Mouse (Mus musculus): ENCODE results near the gene Dzank1. TPM values are rescaled to one million over a fixed set of nuclear protein-coding genes. Genes with fewer than 3 reads are reported as not detected.

The Dzank1 gene
- polyA plus RNA-seq, 1 experiment = 0.16 TPM

DNA sequence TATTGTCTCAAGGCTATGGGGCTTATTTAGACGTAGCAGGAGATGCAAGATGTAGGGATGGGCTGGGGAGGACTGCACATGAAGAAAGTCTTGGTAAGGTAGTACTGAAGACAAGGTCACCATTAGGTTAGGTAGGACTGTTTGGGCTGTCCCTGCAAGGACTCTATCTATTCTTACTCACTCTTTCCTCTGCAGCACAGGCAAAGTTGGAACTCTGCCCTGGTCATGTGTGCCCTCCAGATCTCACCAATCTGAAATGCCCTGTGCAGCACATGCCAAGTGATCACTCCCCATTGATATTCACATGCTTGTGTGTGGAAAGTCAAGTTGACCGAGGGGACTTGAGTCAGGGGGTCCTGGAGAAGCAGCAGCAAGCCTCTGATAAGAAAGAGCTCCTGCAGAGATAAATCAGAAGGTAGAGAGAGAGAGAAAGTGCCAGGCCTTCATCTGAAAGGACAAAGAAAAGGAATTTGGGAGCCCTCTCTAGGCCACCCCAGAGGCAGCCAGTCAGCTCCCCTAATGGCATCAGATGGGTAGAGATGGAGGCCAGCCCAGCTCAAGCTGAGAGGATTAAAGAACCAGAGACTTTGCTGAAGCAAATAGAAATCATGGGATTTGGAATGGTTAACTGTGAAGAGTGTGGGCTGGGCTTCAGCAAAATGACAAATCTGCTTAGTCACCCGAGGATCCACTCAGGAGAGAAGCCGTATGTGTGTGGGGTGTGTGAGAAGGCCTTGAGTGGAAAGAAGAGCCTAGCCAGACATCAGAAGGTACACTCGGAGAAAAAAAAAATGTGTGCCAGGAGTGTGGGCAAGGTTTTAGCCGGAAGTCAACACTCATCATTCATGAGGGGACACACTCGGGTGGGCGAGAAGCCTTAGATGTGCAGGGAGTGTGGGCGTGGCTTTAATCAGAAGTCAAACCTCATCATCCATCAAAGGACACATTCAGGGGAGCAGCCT is 62.1 kb downstream of the Dzank1 start:
- Histone ChIP-seq H3K36me3 (ENCODE audit: control insufficient read depth, insufficient read depth) (no peaks in the 10 kb centered on the region), H3K79me3 (ENCODE audit: low read depth) (no peaks in the 10 kb centered on the region), H3K4me3 (ENCODE audit: insufficient read depth, poor library complexity, severe bottlenecking) (no peak overlapping the region), H3ac (ENCODE audit: control insufficient read depth, insufficient read length, low read depth) (no peak overlapping the region), H3K27me3 (ENCODE audit: control insufficient read depth, insufficient read depth, insufficient read length) (no peaks in the 10 kb centered on the region), H3K79me2 (ENCODE audit: control insufficient read depth, insufficient read depth) (no peaks in the 10 kb centered on the region)
- TF ChIP-seq CEBPB (IDR thresholded peaks at IDR 0.05; ENCODE audit: low read depth) (no peak), MAX (IDR thresholded peaks at IDR 0.05) (no peak)

DNA sequence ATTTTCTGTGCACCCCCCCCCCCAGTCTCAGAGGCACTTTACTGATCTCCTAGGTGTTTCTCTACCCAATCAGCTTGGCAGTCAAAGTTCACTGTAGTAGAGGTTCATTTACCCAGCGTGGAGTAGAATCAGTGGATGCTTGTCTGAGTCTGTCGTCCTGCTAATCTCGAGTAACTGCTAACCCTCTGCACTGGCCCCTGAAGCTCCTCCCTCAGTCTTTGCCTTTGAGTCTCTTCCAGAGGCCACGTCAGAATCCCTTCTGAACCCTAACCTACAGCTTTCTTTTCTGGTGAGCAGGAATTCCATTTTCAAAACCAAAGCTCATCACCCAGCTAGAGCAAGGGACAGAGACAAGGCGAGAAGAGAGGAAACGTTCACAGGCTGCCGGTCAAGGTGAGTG is 63.0 kb downstream of the Dzank1 start:
- Histone ChIP-seq H3K27me3 (ENCODE audit: control insufficient read depth, insufficient read depth, insufficient read length) (no peaks in the 10 kb centered on the region), H3K79me2 (ENCODE audit: control insufficient read depth, insufficient read depth) (no peaks in the 10 kb centered on the region), H3K4me3 (ENCODE audit: insufficient read depth, poor library complexity, severe bottlenecking) (no peak overlapping the region), H3K36me3 (ENCODE audit: control insufficient read depth, insufficient read depth) (no peaks in the 10 kb centered on the region), H3K79me3 (ENCODE audit: low read depth) (no peaks in the 10 kb centered on the region), H3ac (ENCODE audit: control insufficient read depth, insufficient read length, low read depth) (no peak overlapping the region)
- TF ChIP-seq FOSL1 (IDR thresholded peaks at IDR 0.05; ENCODE audit: insufficient read depth, low read length, poor library complexity, severe bottlenecking) = no peak
- no peak for TF ChIP-seq CEBPB (IDR thresholded peaks at IDR 0.05; ENCODE audit: low read depth)
- no peak for TF ChIP-seq CTCF (IDR thresholded peaks at IDR 0.05; ENCODE audit: control insufficient read depth, insufficient read depth, insufficient read length)
- no peak for TF ChIP-seq MAX (IDR thresholded peaks at IDR 0.05)
- TF ChIP-seq MYOG (IDR thresholded peaks at IDR 0.05; ENCODE audit: control insufficient read depth, extremely low read depth, insufficient read length) = no peak
- no peak for TF ChIP-seq MYOD1 (IDR thresholded peaks at IDR 0.05; ENCODE audit: control insufficient read depth, insufficient read length, low read depth)
- TF ChIP-seq USF1 (IDR thresholded peaks at IDR 0.05; ENCODE audit: low read depth) = no peak

DNA sequence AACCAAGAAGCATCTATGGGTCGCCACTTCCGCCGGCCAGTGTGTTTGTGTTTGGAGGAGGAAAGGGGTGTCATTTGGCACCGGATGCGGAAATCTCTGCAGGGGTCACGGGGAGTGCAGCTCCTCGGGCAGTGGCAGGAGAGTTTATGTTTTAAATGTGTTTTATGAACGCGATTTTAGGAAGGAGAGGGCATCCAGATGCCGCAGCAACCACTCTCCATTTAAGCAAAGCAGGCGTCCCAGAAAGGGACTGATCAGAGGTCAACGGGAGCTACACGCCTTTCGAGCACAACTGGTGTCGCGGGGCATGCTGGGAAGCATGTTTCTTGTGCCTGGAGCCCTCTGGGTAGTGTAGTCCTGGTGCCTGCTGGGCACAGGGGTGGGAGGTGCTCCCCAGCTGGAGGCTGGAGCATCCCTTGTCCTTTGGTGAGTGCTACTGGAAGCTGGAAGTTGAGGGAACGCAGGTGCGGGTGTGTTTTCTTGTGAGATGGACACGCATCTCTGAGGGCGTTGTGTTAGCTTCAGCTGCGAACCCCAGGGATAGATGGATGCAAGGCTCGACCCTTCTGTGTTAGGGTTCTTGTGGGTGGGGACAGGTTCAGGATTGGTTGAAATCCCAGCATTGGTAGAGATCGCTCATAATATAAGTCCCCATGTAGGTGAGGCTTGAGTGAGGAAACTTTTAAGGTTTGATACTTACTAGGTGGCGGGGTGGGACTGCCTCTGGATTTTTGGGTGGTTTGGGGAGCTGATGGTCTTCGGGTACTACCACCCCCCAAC is 68.0 kb downstream of the Dzank1 start:
- Histone ChIP-seq H3K4me3 (ENCODE audit: insufficient read depth, poor library complexity, severe bottlenecking) (peak overlapping the region; percentile 31), H3K79me3 (ENCODE audit: low read depth) (no peaks in the 10 kb centered on the region), H3K27me3 (ENCODE audit: control insufficient read depth, insufficient read depth, insufficient read length) (peaks cover 5% of the 10 kb centered on the region), H3ac (ENCODE audit: control insufficient read depth, insufficient read length, low read depth) (peak overlapping the region; percentile 61), H3K36me3 (ENCODE audit: control insufficient read depth, insufficient read depth) (no peaks in the 10 kb centered on the region), H3K79me2 (ENCODE audit: control insufficient read depth, insufficient read depth) (no peaks in the 10 kb centered on the region)
- no peak for TF ChIP-seq MYOD1 (IDR thresholded peaks at IDR 0.05; ENCODE audit: control insufficient read depth, insufficient read length, low read depth)
- no peak for TF ChIP-seq USF1 (IDR thresholded peaks at IDR 0.05; ENCODE audit: low read depth)
- no peak for TF ChIP-seq CTCF (IDR thresholded peaks at IDR 0.05; ENCODE audit: control insufficient read depth, insufficient read depth, insufficient read length)
- TF ChIP-seq MAX (IDR thresholded peaks at IDR 0.05) = no peak
- no peak for TF ChIP-seq CEBPB (IDR thresholded peaks at IDR 0.05; ENCODE audit: low read depth)
- TF ChIP-seq FOSL1 (IDR thresholded peaks at IDR 0.05; ENCODE audit: insufficient read depth, low read length, poor library complexity, severe bottlenecking) = no peak
- no peak for TF ChIP-seq MYOG (IDR thresholded peaks at IDR 0.05; ENCODE audit: control insufficient read depth, extremely low read depth, insufficient read length)

- Histone ChIP-seq H3K36me3 (ENCODE audit: control insufficient read depth, insufficient read depth) (no peaks in the 10 kb centered on the region), H3K4me3 (ENCODE audit: insufficient read depth, poor library complexity, severe bottlenecking) (no peak overlapping the region), H3ac (ENCODE audit: control insufficient read depth, insufficient read length, low read depth) (no peak overlapping the region), H3K27me3 (ENCODE audit: control insufficient read depth, insufficient read depth, insufficient read length) (peaks cover 9% of the 10 kb centered on the region), H3K79me3 (ENCODE audit: low read depth) (no peaks in the 10 kb centered on the region), H3K79me2 (ENCODE audit: control insufficient read depth, insufficient read depth) (no peaks in the 10 kb centered on the region)
- TF ChIP-seq MAX (IDR thresholded peaks at IDR 0.05) = no peak
- TF ChIP-seq CEBPB (IDR thresholded peaks at IDR 0.05; ENCODE audit: low read depth) = no peak
- no peak for TF ChIP-seq MYOD1 (IDR thresholded peaks at IDR 0.05; ENCODE audit: control insufficient read depth, insufficient read length, low read depth)
- TF ChIP-seq USF1 (IDR thresholded peaks at IDR 0.05; ENCODE audit: low read depth) = no peak
- no peak for TF ChIP-seq MYOG (IDR thresholded peaks at IDR 0.05; ENCODE audit: control insufficient read depth, extremely low read depth, insufficient read length)
- TF ChIP-seq CTCF (IDR thresholded peaks at IDR 0.05; ENCODE audit: control insufficient read depth, insufficient read depth, insufficient read length) = no peak
- no peak for TF ChIP-seq FOSL1 (IDR thresholded peaks at IDR 0.05; ENCODE audit: insufficient read depth, low read length, poor library complexity, severe bottlenecking)
Measured at GRCm38 (mm10) chr2:144458355-144458754, 68.9 kb downstream of the Dzank1 start.

GRCm38 (mm10) chr2:144452364-144453008 is 74.7 kb downstream of the Dzank1 start:
- Histone ChIP-seq H3K36me3 (ENCODE audit: control insufficient read depth, insufficient read depth) (no peaks in the 10 kb centered on the region), H3K4me3 (ENCODE audit: insufficient read depth, poor library complexity, severe bottlenecking) (no peak overlapping the region), H3K27me3 (ENCODE audit: control insufficient read depth, insufficient read depth, insufficient read length) (peaks cover 31% of the 10 kb centered on the region), H3K79me3 (ENCODE audit: low read depth) (no peaks in the 10 kb centered on the region), H3ac (ENCODE audit: control insufficient read depth, insufficient read length, low read depth) (no peak overlapping the region), H3K79me2 (ENCODE audit: control insufficient read depth, insufficient read depth) (no peaks in the 10 kb centered on the region)
- TF ChIP-seq CTCF (IDR thresholded peaks at IDR 0.05; ENCODE audit: control insufficient read depth, insufficient read depth, insufficient read length) (peak; percentile 70), MYOD1 (IDR thresholded peaks at IDR 0.05; ENCODE audit: control insufficient read depth, insufficient read length, low read depth) (no peak)

Measured in C2C12 (cell line).